Comparison of ENCODE assay signal across 9 mouse cellular contexts in genomic region chr8:114882504-114882903, GRCm38 (mm10).
DNase-seq lines count a peak whose midpoint lies in the region; ATAC-seq and TF ChIP-seq lines count a peak whose summit lies in the region.
"Had no signal": no experiment of that assay in that cellular context is flagged by ENCODE, and none has a peak within 500 bp of the region (broad histone marks: within the 10 kb centered on the region; RNA-seq: fewer than 3 reads in every experiment).

No protein-coding gene starts in this region.

- H3K9me3 ChIP-seq in heart, embryonic 16.5 days (replicated peaks; ENCODE audit: control insufficient read depth, low read length) = no peaks in the 10 kb centered on the region
- H3K9me3 ChIP-seq in liver, embryonic 12.5 days (replicated peaks) = no peaks in the 10 kb centered on the region
- H3K9me3 ChIP-seq: megakaryocyte, embryonic 14.5 days had no signal

- no peak overlapping the region for H3K4me3 ChIP-seq in heart, embryonic 16.5 days (ENCODE audit: low read length)
- H3K4me3 ChIP-seq in heart, adult 2 months = no peak overlapping the region
- H3K4me3 ChIP-seq in bone marrow, adult 2 months (replicated peaks; ENCODE audit: control insufficient read depth, low read depth, low read length) = no peak overlapping the region
- no peak overlapping the region for H3K4me3 ChIP-seq in liver, embryonic 12.5 days
- H3K4me3 ChIP-seq: megakaryocyte, embryonic 14.5 days had no signal

- 33% methylated on average over 4 of the region's 4 CpGs for WGBS in heart, embryonic 16.5 days
- WGBS in heart, adult 2 months = 40% methylated on average over 4 of the region's 4 CpGs
- 31% methylated on average over 4 of the region's 4 CpGs for whole genome bisulfite sequencing in bone marrow, adult 2 months
- WGBS in liver, embryonic 12.5 days (ENCODE audit: insufficient replicate concordance) = 38% methylated on average over 4 of the region's 4 CpGs

- DNase-seq in heart, adult 2 months = no peak
- peak; percentile 38 for DNase-seq in kidney, adult 18-20 months
- no peak for DNase-seq in left cerebral cortex, adult 8-10 months (ENCODE audit: low spot score in 2 of 2)
- DNase-seq in thymus, postnatal 4 days = no peak

- peak overlapping the region; percentile 55 for H3K27ac ChIP-seq in heart, embryonic 16.5 days (ENCODE audit: low read length)
- no peak overlapping the region for H3K27ac ChIP-seq in heart, adult 2 months
- peak overlapping the region; percentile 79 for H3K27ac ChIP-seq in bone marrow, adult 2 months (ENCODE audit: control insufficient read depth, insufficient read depth, low read depth, low read length, poor library complexity)
- H3K27ac ChIP-seq in liver, embryonic 12.5 days = peak overlapping the region; percentile 96; the same call in 1 of the 2 replicates
- H3K27ac ChIP-seq: hindbrain, postnatal 0 days had no signal

- no peak for TF ChIP-seq CTCF in heart, adult 2 months (IDR thresholded peaks at IDR 0.05)
- TF ChIP-seq CTCF in bone marrow, adult 2 months (IDR thresholded peaks at IDR 0.05; ENCODE audit: control insufficient read depth, insufficient read depth, low read length) = no peak

- TF ChIP-seq EP300 in heart, adult 2 months (IDR thresholded peaks at IDR 0.05; ENCODE audit: insufficient read depth, low read depth, low read length) = no peak

- TF ChIP-seq POLR2A in heart, adult 2 months (IDR thresholded peaks at IDR 0.05; ENCODE audit: insufficient read depth, low read depth, low read length) = no peak
- TF ChIP-seq POLR2A in bone marrow, adult 2 months (IDR thresholded peaks at IDR 0.05; ENCODE audit: borderline replicate concordance, control insufficient read depth, low read depth, low read length) = no peak

- no peaks in the 10 kb centered on the region for H3K36me3 ChIP-seq in heart, embryonic 16.5 days (ENCODE audit: control insufficient read depth, insufficient read depth)
- no peaks in the 10 kb centered on the region for H3K36me3 ChIP-seq in heart, adult 2 months (ENCODE audit: control insufficient read depth, insufficient read depth, low read length)
- no peaks in the 10 kb centered on the region for H3K36me3 ChIP-seq in liver, embryonic 12.5 days

- no peaks in the 10 kb centered on the region for H3K27me3 ChIP-seq in heart, embryonic 16.5 days (ENCODE audit: control insufficient read depth, insufficient read depth, low read length)
- no peaks in the 10 kb centered on the region for H3K27me3 ChIP-seq in heart, adult 2 months (ENCODE audit: control insufficient read depth, insufficient read depth, low read length)
- H3K27me3 ChIP-seq in liver, embryonic 12.5 days (replicated peaks) = no peaks in the 10 kb centered on the region
- H3K27me3 ChIP-seq: megakaryocyte, embryonic 14.5 days had no signal

- H3K79me2 ChIP-seq in heart, adult 2 months (replicated peaks; ENCODE audit: control insufficient read depth, insufficient read depth, low read length) = no peaks in the 10 kb centered on the region

- intact Hi-C loops in heart, adult 2 months (cut with DNase I) = no loop called here

- H3K9ac ChIP-seq in heart, embryonic 16.5 days (ENCODE audit: low read length) = no peak overlapping the region
- no peak overlapping the region for H3K9ac ChIP-seq in heart, adult 2 months (ENCODE audit: low read depth, low read length)
- H3K9ac ChIP-seq in liver, embryonic 12.5 days = no peak overlapping the region

- peaks cover 21% of the 10 kb centered on the region for H3K4me1 ChIP-seq in heart, embryonic 16.5 days (ENCODE audit: control insufficient read depth, insufficient read depth, low read length)
- no peaks in the 10 kb centered on the region for H3K4me1 ChIP-seq in heart, adult 2 months (ENCODE audit: control insufficient read depth, insufficient read depth, low read length)
- H3K4me1 ChIP-seq in bone marrow, adult 2 months (ENCODE audit: control insufficient read depth, insufficient read depth, low read length) = peaks cover 14% of the 10 kb centered on the region
- H3K4me1 ChIP-seq in liver, embryonic 12.5 days = peaks cover 68% of the 10 kb centered on the region

- H3K4me2 ChIP-seq in heart, embryonic 16.5 days (ENCODE audit: low read depth, low read length) = no peak overlapping the region
- H3K4me2 ChIP-seq in liver, embryonic 12.5 days = no peak overlapping the region

- no peak for ATAC-seq in heart, embryonic 16.5 days (replicated peaks; ENCODE audit: extremely low read depth, insufficient read depth, low FRiP score)
- ATAC-seq in liver, embryonic 12.5 days = no peak
